ENCODE assay signal across 9 mouse cellular contexts in the genomic region with DNA sequence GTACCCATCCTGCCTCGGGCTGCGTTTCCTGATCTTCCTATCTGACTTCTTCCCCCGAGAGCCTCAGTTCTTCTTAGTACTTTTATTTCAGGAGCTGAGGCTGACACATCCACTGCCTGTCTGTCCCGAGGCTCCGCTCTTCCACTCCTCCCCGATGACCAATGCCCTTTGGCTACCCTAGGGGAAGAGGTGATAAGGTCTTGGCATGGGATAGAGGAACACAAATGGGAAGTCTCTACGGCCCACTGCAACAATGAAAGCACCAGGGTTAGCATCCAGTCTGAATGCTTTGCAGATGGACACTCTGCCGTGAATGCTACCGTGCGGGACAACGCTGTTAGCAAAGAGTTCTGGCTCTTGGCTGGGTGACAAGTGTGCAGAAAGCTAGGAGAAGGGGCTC.
DNase-seq lines count a peak whose midpoint lies in the region; ATAC-seq and TF ChIP-seq lines count a peak whose summit lies in the region.
"Had no signal": no experiment of that assay in that cellular context is flagged by ENCODE, and none has a peak within 500 bp of the region (broad histone marks: within the 10 kb centered on the region; RNA-seq: fewer than 3 reads in every experiment).

No protein-coding gene starts in this region.

- H3K4me2 ChIP-seq in heart, embryonic 12.5 days = no peak overlapping the region
- no peak overlapping the region for H3K4me2 ChIP-seq in lung, embryonic 14.5 days
- H3K4me2 ChIP-seq: forebrain, embryonic 12.5 days; liver, embryonic 15.5 days had no signal

- no peak overlapping the region for H3K4me3 ChIP-seq in heart, embryonic 12.5 days
- H3K4me3 ChIP-seq in lung, embryonic 14.5 days (ENCODE audit: low read depth, low read length) = no peak overlapping the region
- no peak overlapping the region for H3K4me3 ChIP-seq in lung, adult 2 months (replicated peaks; ENCODE audit: extremely low read depth, low read depth, low read length)
- H3K4me3 ChIP-seq: forebrain, embryonic 12.5 days; liver, embryonic 15.5 days had no signal

- H3K27me3 ChIP-seq in heart, embryonic 12.5 days (replicated peaks) = no peaks in the 10 kb centered on the region
- H3K27me3 ChIP-seq in lung, embryonic 14.5 days (ENCODE audit: insufficient read depth, low read length) = no peaks in the 10 kb centered on the region
- H3K27me3 ChIP-seq: forebrain, embryonic 12.5 days; liver, embryonic 15.5 days had no signal

- peak; percentile 52 to 72 for DNase-seq in heart, adult 18-20 months
- DNase-seq in lung, embryonic 14.5 days = peak; percentile 43
- no peak for DNase-seq in lung, adult 2 months
- DNase-seq in testis, postnatal 10 days (ENCODE audit: low spot score) = peak; percentile 56
- DNase-seq in testis, postnatal 14 days (ENCODE audit: low spot score) = no peak
- no peak for DNase-seq in layer of hippocampus, postnatal 14 days (ENCODE audit: low spot score in 2 of 2)

- peaks cover 12% of the 10 kb centered on the region; the same call in 1 of the 2 replicates for H3K4me1 ChIP-seq in heart, embryonic 12.5 days (replicated peaks)
- H3K4me1 ChIP-seq in lung, embryonic 14.5 days (ENCODE audit: insufficient read depth) = peaks cover 5% of the 10 kb centered on the region; the same call in 1 of the 2 replicates
- H3K4me1 ChIP-seq in lung, adult 2 months (ENCODE audit: control insufficient read depth, insufficient read depth, low read length) = peaks cover 10% of the 10 kb centered on the region; the same call in 1 of the 2 replicates
- H3K4me1 ChIP-seq: forebrain, embryonic 12.5 days had no signal

- no peak overlapping the region for H3K27ac ChIP-seq in heart, embryonic 12.5 days (ENCODE audit: poor library complexity, severe bottlenecking)
- no peak overlapping the region for H3K27ac ChIP-seq in lung, embryonic 14.5 days (ENCODE audit: low read depth)
- H3K27ac ChIP-seq: forebrain, embryonic 12.5 days; liver, embryonic 15.5 days had no signal

- TF ChIP-seq POLR2A in lung, adult 2 months (IDR thresholded peaks at IDR 0.05; ENCODE audit: borderline replicate concordance, extremely low read depth, low read depth, low read length) = no peak

- no peak overlapping the region for H3K9ac ChIP-seq in heart, embryonic 12.5 days
- H3K9ac ChIP-seq in lung, embryonic 14.5 days = no peak overlapping the region
- H3K9ac ChIP-seq: forebrain, embryonic 12.5 days; liver, embryonic 15.5 days had no signal

- ATAC-seq in heart, embryonic 12.5 days (ENCODE audit: insufficient number of reproducible peaks, low FRiP score) = no peak
- ATAC-seq in lung, embryonic 14.5 days (ENCODE audit: insufficient read depth) = no peak

- peaks cover 84% of the 10 kb centered on the region for H3K36me3 ChIP-seq in heart, embryonic 12.5 days
- H3K36me3 ChIP-seq in lung, embryonic 14.5 days (ENCODE audit: insufficient read depth) = peaks cover 29% of the 10 kb centered on the region

- TF ChIP-seq CTCF in lung, embryonic 14.5 days (IDR thresholded peaks at IDR 0.05; ENCODE audit: low read depth) = no peak
- TF ChIP-seq CTCF in lung, adult 2 months (IDR thresholded peaks at IDR 0.05; ENCODE audit: insufficient read depth, low read length) = no peak

- WGBS in heart, embryonic 12.5 days = 64% methylated on average over 11 of the region's 11 CpGs
- WGBS in lung, embryonic 14.5 days = 57% methylated on average over 11 of the region's 11 CpGs
- 42% methylated on average over 11 of the region's 11 CpGs for WGBS in lung, adult 2 months

- no peaks in the 10 kb centered on the region for H3K9me3 ChIP-seq in heart, embryonic 12.5 days (replicated peaks)
- no peaks in the 10 kb centered on the region for H3K9me3 ChIP-seq in lung, embryonic 14.5 days (ENCODE audit: low read depth, low read length)
- H3K9me3 ChIP-seq: forebrain, embryonic 12.5 days; liver, embryonic 15.5 days had no signal

Comparison
In these comparisons a context has a peak if more than half of its experiments do, and no peak if none do; other contexts are left out.
1. DNase-seq: peak in heart, adult 18-20 months (2 of 2), lung, embryonic 14.5 days (single experiment) and testis, postnatal 10 days (single experiment); none in lung, adult 2 months (single experiment), testis, postnatal 14 days (single experiment) and layer of hippocampus, postnatal 14 days (0 of 2).